Comparison of ENCODE assay signal across 20 mouse cellular contexts in genomic region chr17:14187096-14187495, GRCm38 (mm10). TPM values are rescaled to one million over a fixed set of nuclear protein-coding genes. Genes with fewer than 3 reads are reported as not detected.
A peak's percentile ranks its signal among the peaks of the same experiment; 100 is the strongest.
DNase-seq lines count a peak whose midpoint lies in the region; ATAC-seq lines count a peak whose summit lies in the region.
"Had no signal": no experiment of that assay in that cellular context is flagged by ENCODE, and none has a peak within 500 bp of the region (broad histone marks: within the 10 kb centered on the region; RNA-seq: fewer than 3 reads in every experiment).

No protein-coding gene starts in this region.

- H3K4me1 ChIP-seq in kidney, embryonic 14.5 days (ENCODE audit: control insufficient read depth, insufficient read depth, low read length) = 0 out of 2 replicates have a peak, but pooled peaks cover 3% of the 10 kb centered on the region
- H3K4me1 ChIP-seq: forebrain, embryonic 15.5 days had no signal

- intact Hi-C loops in gastrocnemius, postnatal 14 days (cut with DNase I; ENCODE audit: low total_unique reads) = no loop called here
- intact Hi-C loops in heart, postnatal 25 days (cut with DNase I) = no loop called here

- no peak for DNase-seq in kidney, adult 18-20 months
- peak; percentile 43 for DNase-seq in ovary, adult 18-20 months (ENCODE audit: low spot score)
- no peak for DNase-seq in ovary, postnatal 14 days (ENCODE audit: low spot score)
- peak; percentile 57 for DNase-seq in adrenal gland, postnatal 10 days
- no peak for DNase-seq in cerebellum, postnatal 14 days
- DNase-seq in gastrocnemius, postnatal 14 days = no peak
- no peak for DNase-seq in heart, postnatal 25 days (ENCODE audit: low spot score)
- DNase-seq: cerebellum, adult 11 months; cerebellum, adult 8-10 months; cerebellum, postnatal 25 days; gastrocnemius, postnatal 25 days; kidney, postnatal 10 days had no signal

- no peak overlapping the region for H3K27ac ChIP-seq in kidney, embryonic 14.5 days (ENCODE audit: low read depth, low read length)
- H3K27ac ChIP-seq: embryonic facial prominence, embryonic 12.5 days; forebrain, embryonic 15.5 days; hindbrain, embryonic 13.5 days; hindbrain, postnatal 0 days had no signal

- no peak overlapping the region for H3K4me3 ChIP-seq in kidney, embryonic 14.5 days (ENCODE audit: low read length)
- H3K4me3 ChIP-seq: embryonic facial prominence, embryonic 12.5 days; forebrain, embryonic 15.5 days; heart, embryonic 12.5 days; hindbrain, embryonic 13.5 days had no signal

- ATAC-seq in kidney, embryonic 14.5 days (ENCODE audit: low FRiP score, low TSS enrichment) = peak; percentile 75; the same call in 1 of the 2 replicates
- ATAC-seq: forebrain, embryonic 15.5 days; hindbrain, postnatal 0 days had no signal

- no peak overlapping the region for H3K9ac ChIP-seq in kidney, embryonic 14.5 days (ENCODE audit: low read depth, low read length)
- H3K9ac ChIP-seq: embryonic facial prominence, embryonic 12.5 days; forebrain, embryonic 15.5 days; heart, embryonic 12.5 days; hindbrain, embryonic 13.5 days had no signal

- H3K27me3 ChIP-seq in kidney, embryonic 14.5 days (ENCODE audit: control insufficient read depth, insufficient read depth, low read length) = no peaks in the 10 kb centered on the region
- H3K27me3 ChIP-seq: embryonic facial prominence, embryonic 12.5 days; forebrain, embryonic 15.5 days had no signal

- H3K9me3 ChIP-seq in kidney, embryonic 14.5 days (ENCODE audit: control insufficient read depth, low read length) = no peaks in the 10 kb centered on the region
- H3K9me3 ChIP-seq: embryonic facial prominence, embryonic 12.5 days; forebrain, embryonic 15.5 days; heart, embryonic 12.5 days; hindbrain, embryonic 13.5 days had no signal

- no peaks in the 10 kb centered on the region for H3K36me3 ChIP-seq in kidney, embryonic 14.5 days (ENCODE audit: control insufficient read depth, insufficient read depth, low read length)
- H3K36me3 ChIP-seq: embryonic facial prominence, embryonic 12.5 days; forebrain, embryonic 15.5 days; heart, embryonic 12.5 days; hindbrain, embryonic 13.5 days had no signal

- H3K4me2 ChIP-seq in kidney, embryonic 14.5 days (replicated peaks; ENCODE audit: low read depth, low read length) = no peak overlapping the region
- H3K4me2 ChIP-seq: embryonic facial prominence, embryonic 12.5 days; forebrain, embryonic 15.5 days; heart, embryonic 12.5 days; hindbrain, embryonic 13.5 days had no signal

RNA-seq across cellular contexts. Expression of gene Dact2, which starts 17.0 kb away (rescaled TPM):
- 16.4 and 21.0 TPM in 2 replicates for polyA plus RNA-seq in kidney, embryonic 14.5 days (2014; fragmentation: Nextera tagmentation; extraction: Ambion mirVana)
- total RNA-seq in adrenal gland, postnatal 10 days (2021) = 1 to 10 TPM; 2.5 to 2.8 TPM
- 1 to 10 TPM; 2.2 to 3.6 TPM for total RNA-seq in gastrocnemius, postnatal 14 days (2021)
- 1 to 10 TPM in 1 of 2 experiments, under 1 TPM in 1; 0.92 to 1.8 TPM for total RNA-seq in heart, postnatal 25 days (2021)
- total RNA-seq: granulocyte monocyte progenitor cell, adult 5-6 weeks; hematopoietic stem cell, adult 5-6 weeks had no signal

Comparison
In these comparisons a context has a peak if more than half of its experiments do, and no peak if none do; other contexts are left out.
1. DNase-seq: peak in ovary, adult 18-20 months (single experiment) and adrenal gland, postnatal 10 days (single experiment); none in kidney, adult 18-20 months (single experiment), ovary, postnatal 14 days (single experiment), cerebellum, postnatal 14 days (0 of 2), gastrocnemius, postnatal 14 days (single experiment) and heart, postnatal 25 days (single experiment).